Mouse (Mus musculus) gastrocnemius, adult 18-20 months (tissue): ENCODE measurements around the gene Mturn. TPM values are rescaled to one million over a fixed set of nuclear protein-coding genes. Genes with fewer than 3 reads are reported as not detected.

ENCODE experiments used
- DNase-seq: peaks from one replicate; pipeline ENCODE4 v3.0.0; 2021; ENCODE audit warnings: low spot score
- long read RNA-seq, 2 experiments: library from polyadenylated mRNA; stranded (forward); transcript quantifications; one replicate each; pipeline ENCODE4 v2.0.0; 2021
- total RNA-seq, 2 experiments: library from RNA; stranded (reverse); gene quantifications; 2 replicates each; pipeline ENCODE4 v1.2.3; 2021

Gene Mturn
- total RNA-seq: 1 to 10 TPM; 5.3 to 8.7 TPM
- long read RNA-seq, experiment 1, full-length matches to known transcripts: 6 of 9 reads
- long read RNA-seq, experiment 1, partial matches to known transcripts: 1 of 9 reads
- long read RNA-seq, experiment 1, other reads (novel, unspliced or antisense): 2 of 9 reads
- long read RNA-seq, experiment 2, full-length matches to known transcripts: 11 of 13 reads
- long read RNA-seq, experiment 2, partial matches to known transcripts: 0 of 13 reads
- long read RNA-seq, experiment 2, other reads (novel, unspliced or antisense): 2 of 13 reads

GRCm38 (mm10) chr6:54680891-54681745, at the start of gene Mturn:
Mturn (plus strand) TSS chr6:54681624.
- DNase-seq: peak; percentile 98

DNA sequence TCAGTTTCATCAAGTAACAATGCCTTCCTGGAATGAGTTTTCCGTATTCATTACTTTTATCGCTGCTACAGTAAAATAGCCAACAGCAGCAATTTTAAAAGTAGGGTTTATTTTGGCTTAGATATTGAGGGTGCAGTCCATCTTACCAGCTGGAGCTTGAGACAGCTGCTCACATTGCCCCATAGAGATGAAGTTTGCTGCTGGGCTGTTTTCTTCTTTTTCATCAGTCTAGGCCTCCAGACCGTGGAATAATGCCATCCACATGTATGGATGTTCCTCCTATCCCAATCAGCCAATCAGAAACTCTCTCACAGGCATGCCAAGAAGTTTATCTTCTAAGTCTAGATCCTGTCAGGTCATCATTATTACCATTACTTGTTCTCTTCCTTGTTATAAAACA, 41.5 kb upstream of the Mturn start:
- DNase-seq: no peak

- DNase-seq: no peak
Observed at GRCm38 (mm10) chr6:54641953-54642352, 39.5 kb upstream of the Mturn start.

DNA sequence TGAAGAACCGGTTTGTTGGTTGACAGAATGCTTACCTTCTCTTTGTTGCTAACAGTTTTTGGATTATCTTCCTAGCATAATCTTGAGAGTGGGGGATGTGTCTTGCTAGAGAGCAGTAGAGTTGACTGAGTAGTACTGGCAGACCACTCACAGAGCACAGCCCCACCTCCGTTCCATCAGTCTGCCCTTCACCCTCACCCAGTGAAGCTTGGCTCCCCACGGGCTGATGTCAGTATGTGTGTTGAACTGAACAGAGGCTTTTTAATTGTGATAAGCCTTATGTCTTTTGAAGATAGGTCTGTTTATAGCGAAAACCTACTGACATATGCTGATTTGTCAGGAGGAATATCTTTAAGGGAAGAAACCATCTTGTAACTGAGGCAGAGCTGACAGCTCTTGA, 38.2 kb upstream of the Mturn start:
- no peak for DNase-seq

DNA sequence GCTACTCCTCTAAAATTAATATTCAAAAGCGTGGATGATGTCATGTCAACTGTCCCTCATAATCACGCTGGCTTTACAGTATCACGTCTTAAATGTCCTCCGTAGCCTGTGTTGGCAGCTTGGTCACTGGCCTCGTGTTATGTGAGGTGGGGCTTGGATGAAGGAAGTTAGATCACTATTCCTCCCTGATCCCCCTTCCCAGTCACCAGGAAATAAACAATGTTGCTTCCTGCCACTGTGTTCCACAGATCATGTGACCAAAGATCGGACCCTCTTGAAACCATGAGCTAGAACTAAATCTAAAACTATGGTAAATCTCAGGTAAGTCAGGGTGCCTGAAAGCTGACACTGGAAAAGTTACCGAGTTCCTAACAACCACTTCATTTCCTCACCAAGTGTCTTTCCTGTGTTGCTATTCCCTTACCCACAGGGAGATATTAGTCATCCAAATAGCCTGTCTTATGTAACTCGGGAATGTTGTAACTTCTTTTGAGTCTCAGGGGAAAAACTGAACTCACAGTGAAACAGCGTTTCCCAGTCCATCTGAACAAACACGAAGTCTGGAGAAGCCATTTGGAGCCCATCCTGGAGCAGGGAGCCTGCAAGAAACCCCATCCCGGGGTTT, 25.8 kb upstream of the Mturn start:
- DNase-seq: peak; percentile 64

GRCm38 (mm10) chr6:54657861-54658260, 23.6 kb upstream of the Mturn start:
- DNase-seq: no peak

- DNase-seq: no peak
Observed at GRCm38 (mm10) chr6:54669868-54670267, 11.6 kb upstream of the Mturn start.

DNA sequence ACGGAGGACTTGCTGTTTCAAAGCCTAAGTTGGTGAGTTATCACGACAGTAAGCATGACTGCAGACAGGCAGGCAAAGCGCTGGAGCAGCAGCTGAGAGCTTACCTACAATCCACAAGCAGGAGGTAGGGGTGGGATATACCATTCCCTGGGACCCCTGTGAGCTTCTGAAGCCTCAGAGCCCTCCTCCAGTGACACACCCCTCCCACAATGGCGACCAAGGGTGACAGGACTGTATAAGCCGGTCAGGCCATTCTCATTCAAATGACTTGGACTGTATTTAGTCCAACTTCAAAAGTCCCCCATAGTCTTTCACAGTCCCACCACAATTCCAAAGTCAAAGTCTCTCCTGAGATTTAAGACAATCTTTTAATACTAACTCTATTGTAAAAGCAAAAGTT, 8.5 kb upstream of the Mturn start:
- DNase-seq: no peak

GRCm38 (mm10) chr6:54679686-54680085, 1.7 kb upstream of the Mturn start:
- no peak for DNase-seq

GRCm38 (mm10) chr6:54681746-54682428, 463 bp downstream of the Mturn start:
- no peak for DNase-seq

DNA sequence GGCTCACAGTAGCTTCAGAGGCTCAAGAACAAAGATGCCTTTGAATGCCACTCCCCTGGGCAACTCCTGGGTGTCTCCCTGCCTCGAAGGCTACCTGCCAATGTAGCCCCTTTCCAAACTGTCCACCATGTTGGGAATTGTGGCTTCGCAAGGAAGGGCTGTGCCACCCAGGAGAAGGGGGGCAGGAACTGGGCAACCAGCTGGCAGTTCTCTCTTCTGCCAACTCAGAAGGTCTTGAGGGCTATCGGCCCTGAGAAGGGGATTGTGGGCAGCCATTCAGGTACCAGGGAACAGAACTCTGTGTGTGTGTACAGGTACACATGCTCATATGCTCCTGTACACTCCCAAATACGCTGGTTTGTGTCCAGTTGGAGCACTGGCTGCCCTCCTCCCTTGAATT, 2.7 kb downstream of the Mturn start:
- no peak for DNase-seq

GRCm38 (mm10) chr6:54685103-54685502, 3.7 kb downstream of the Mturn start:
- no peak for DNase-seq

DNA sequence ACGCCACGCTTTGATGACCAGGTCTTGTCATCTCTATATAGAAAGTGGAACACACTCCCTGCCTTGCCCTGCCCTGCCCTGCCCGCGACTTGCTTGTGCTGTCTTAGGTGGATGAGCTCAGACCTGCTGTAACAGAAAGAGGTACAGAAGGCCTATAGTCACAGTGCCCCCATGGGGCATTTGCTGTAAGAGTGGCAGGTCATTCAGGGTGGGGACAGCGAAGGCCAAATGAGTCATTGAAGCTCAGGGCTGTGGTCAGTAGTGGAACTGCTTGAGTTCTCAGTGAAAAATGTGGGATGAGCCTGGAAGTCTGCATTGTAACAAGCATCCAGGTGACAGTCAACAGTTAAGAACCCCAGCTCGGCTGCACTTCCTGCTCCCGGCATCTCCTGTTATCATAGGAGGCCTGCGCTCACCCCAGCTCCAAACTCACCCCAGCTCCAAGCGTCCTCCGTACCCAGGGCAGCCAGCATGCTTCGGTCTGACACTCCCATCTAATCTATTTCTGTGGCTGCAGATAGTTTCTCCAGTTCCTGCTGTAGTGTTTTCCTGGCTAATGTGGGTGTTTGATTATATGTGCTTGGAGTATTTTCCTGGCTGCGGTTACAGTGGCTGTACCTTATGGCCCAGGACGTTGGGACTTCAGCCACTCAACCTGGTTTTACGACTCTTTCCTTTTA, 4.4 kb downstream of the Mturn start:
- DNase-seq: no peak

DNA sequence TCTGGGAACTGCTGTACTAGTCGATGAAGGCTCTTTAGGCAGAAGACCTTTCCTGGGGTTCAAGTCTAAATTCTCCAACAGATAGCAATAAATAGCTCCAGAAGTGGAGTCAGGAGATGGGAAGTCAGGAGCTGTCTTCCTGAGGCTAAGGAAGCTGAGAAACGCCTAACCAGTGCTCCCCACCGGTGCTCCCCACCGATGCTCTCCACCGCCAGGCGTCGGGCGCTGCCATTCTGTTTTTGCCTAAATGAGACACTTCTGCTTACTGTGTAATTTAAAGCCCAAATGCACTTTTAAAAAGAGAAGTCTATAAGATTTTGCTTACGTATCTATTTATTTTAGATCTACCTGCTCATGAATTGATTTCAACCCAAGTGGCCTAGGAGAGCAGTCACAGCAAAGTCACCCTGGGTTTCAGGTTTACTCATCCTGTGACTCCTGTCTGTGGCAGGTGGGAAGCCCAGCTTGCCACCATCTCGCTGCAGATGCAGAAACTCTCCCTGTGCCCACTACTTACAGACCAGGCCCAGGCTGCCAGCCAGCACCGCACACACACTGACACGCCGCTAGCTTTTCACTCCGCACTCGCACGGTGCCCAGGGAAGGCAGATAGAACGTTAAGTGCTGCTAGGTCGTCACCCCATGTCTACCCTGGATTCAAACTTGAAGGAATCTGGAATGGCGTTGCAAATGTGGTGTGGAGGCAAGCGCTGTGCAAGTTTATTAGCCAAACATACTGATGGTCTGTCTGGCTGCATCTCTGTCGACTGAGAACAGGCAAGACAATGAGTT, 5.7 kb downstream of the Mturn start:
- no peak for DNase-seq

DNA sequence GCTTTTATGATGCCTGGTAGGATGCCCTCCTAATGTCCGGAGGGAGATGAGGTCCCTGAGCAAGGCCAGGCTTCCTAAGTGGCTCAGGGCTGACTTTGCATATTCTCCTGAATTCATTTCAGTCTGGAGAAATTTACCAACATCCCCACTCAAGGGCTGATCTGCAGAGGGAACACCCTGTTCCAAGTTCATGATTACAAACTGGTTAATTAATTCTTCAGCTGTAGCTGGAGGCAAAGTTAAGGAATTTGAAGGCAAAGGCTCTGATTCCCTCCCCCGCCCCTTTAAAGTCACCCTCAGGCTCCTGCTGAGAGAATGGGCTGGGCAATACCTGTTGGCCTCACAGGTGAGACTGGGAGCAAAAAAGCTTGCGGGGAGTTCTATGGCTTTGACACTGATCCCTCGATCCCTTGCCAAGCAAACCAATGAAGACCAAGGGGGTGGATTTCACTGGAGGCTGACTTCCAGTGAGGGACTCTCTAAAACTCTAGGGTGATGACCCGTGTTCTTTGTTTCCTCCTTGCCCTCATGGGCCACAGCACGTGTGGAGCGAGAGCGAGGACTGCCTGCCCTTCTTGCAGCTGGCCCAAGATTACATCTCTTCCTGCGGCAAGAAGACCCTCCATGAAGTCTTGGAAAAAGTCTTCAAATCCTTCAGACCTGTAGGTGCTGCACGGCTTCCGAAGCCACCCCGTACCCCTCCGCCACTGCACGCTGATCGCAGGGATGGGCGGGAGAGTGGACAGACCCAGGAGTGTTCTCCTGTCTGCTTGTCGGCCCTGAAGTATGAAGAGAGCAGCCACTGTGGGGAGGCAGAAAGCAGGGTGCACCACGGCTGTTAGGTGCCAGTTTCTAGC, 7.3 kb downstream of the Mturn start:
- no peak for DNase-seq

- DNase-seq: no peak
Observed at GRCm38 (mm10) chr6:54689686-54690085, 8.3 kb downstream of the Mturn start.

- DNase-seq: no peak
Observed at GRCm38 (mm10) chr6:54690838-54691237, 9.4 kb downstream of the Mturn start.

- DNase-seq: no peak
Observed at GRCm38 (mm10) chr6:54691368-54692116, 10.1 kb downstream of the Mturn start.

DNA sequence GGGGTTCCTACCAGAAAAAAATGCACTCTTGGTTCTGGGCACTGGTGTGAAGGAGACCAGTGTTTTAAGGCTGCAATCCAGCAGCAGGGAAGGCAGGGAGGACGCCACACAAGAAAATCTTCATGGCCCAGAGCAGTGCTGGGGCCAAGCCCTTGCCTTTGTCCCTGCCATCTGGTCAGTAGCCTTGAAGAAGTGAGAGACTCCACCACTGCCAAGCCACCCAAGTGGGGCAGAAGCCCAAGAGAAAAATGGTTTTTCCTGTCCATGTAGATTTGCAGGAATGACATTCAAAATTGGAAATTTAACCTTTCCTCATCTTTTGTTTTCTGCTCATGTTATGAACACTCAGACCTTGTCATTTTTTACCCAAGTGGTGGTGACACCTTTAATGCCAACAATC, 10.8 kb downstream of the Mturn start:
- no peak for DNase-seq
